Mouse (Mus musculus) heart, embryonic 15.5 days (tissue): ENCODE data around the gene Zfp810. TPM values are rescaled to one million over a fixed set of nuclear protein-coding genes. Genes with fewer than 3 reads are reported as not detected.

ENCODE experiments used
- ATAC-seq: fragments of 200-750 bp; cut with Nextera tagmentation; replicated peaks from 2 replicates; pipeline ENCODE4 v1.8.0; 2017; ENCODE audit warnings: low read depth, moderate TSS enrichment; ENCODE audit not compliant: insufficient number of reproducible peaks, insufficient read depth, low FRiP score
- H3K27ac ChIP-seq: fragments of 300-500 bp; sonication (generic); 2 replicates; pipeline ENCODE4 v1.5.1; 2015; ENCODE audit warnings: mild to moderate bottlenecking, inconsistent platforms
- H3K27me3 ChIP-seq: fragments of 300-500 bp; sonication (generic); 2 replicates; pipeline ENCODE4 v1.6.1; 2015; ENCODE audit warnings: inconsistent platforms
- H3K36me3 ChIP-seq: fragments of 300-500 bp; sonication (generic); 2 replicates; pipeline ENCODE4 v1.6.1; 2015; ENCODE audit warnings: mild to moderate bottlenecking, inconsistent platforms
- H3K4me1 ChIP-seq: fragments of 300-500 bp; sonication (generic); replicated peaks from 2 replicates; pipeline ENCODE4 v1.6.1; 2015; ENCODE audit warnings: inconsistent platforms
- H3K4me2 ChIP-seq: fragments of 300-500 bp; sonication (generic); 2 replicates; pipeline ENCODE4 v1.6.1; 2015; ENCODE audit warnings: inconsistent platforms, mild to moderate bottlenecking, moderate library complexity
- H3K4me3 ChIP-seq: fragments of 300-500 bp; sonication (generic); 2 replicates; pipeline ENCODE4 v1.5.1; 2015; ENCODE audit warnings: mild to moderate bottlenecking, inconsistent platforms
- H3K9ac ChIP-seq: fragments of 300-500 bp; sonication (generic); 2 replicates; pipeline ENCODE4 v1.6.1; 2015; ENCODE audit warnings: mild to moderate bottlenecking, inconsistent platforms
- H3K9me3 ChIP-seq: fragments of 300-500 bp; sonication (generic); replicated peaks from 2 replicates; pipeline ENCODE4 v1.6.1; 2016; ENCODE audit warnings: inconsistent platforms
- WGBS: fragments of 180-500 bp; shearing (Covaris S2); methylation state at CpG from one replicate; pipeline ENCODE4 v1.1.7; 2015; ENCODE audit warnings: mixed read lengths; 5-methylcytosine and 5-hydroxymethylcytosine counted together
- polyA plus RNA-seq: library from polyadenylated mRNA; unstranded; fragments of >200 nt; fragmentation: Nextera tagmentation; extraction: Ambion mirVana; gene quantifications from 2 replicates; pipeline ENCODE4 v1.2.1, GENCODE M21; 2015

The Zfp810 gene
- polyA plus RNA-seq, result 10.8 and 14.2 TPM in 2 replicates

DNA sequence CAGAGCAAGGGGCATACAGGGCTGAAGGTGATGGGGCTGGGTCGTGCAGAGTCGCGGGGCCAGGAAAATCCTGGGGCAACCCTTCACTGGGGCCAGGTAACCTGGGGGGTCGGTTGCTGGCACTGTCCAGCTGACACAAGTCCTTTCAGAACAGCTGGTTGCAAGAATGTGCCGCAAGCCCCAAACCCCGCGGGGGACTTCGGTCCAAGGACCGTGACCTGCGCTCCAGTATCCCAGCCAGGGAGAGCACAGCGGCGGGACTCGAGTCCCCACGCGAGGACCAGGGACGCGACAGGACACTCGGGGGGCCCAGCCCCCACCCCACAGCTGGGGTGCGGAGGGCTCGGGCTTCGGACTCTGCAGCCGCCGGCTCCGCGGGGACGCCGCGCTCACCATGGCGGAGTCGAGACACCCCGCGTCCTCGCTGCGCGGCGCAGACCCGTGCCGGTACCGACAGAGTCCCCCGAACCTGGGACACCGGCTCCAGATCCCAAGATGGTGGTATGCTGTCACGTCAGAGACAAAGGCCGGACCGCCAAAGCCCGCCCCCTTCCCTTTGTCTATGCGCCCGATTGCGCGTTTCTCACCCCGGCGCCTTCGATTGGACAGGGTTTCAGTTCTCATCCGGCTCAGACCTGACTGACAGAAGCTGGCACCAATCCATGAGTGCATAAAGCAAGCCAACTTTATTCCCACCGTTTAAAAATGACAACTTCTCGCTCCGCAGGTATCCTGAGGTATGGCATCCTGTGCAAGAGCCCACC, at the start of gene Zfp810:
Gene Zfp810, minus strand, starts transcription at position 493 of the 764 bp plus-strand sequence.
- peak within 1 kb of the TSS; percentile 76 for H3K27ac ChIP-seq
- H3K9me3 ChIP-seq, result no peaks in the 10 kb centered on the region; the same call in 1 of the 2 replicates
- H3K4me2 ChIP-seq, result peak within 1 kb of the TSS; percentile 84
- peak within 1 kb of the TSS; percentile 92 for H3K9ac ChIP-seq
- peak; percentile 99 for ATAC-seq
- H3K27me3 ChIP-seq, result no peaks in the 10 kb centered on the region
- under 1% methylated on average over 56 of the region's 56 CpGs for WGBS
- peaks cover 9% of the 10 kb centered on the region for H3K4me1 ChIP-seq
- H3K4me3 ChIP-seq, result peak within 1 kb of the TSS; percentile 88
- H3K36me3 ChIP-seq, result peaks cover 20% of the 10 kb centered on the region

DNA sequence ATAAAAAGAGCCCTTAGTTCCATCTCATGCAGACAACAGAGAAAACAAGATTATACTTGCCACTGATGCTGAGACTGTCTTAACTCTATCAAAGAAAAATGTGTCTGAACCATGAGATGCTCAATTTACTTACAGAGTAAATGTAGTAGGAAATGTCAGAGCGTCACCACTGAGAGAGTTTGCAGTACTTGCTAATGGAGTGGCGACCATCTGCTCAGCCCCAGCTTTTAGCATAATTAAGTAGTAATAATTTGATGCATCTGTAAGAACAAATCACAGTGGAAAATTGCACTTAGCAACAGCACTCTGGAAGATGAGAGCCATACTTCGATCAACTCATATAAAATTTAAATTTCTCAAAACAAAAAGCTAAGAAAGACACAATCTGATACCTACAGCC, 48.5 kb upstream of the Zfp810 start:
- no peaks in the 10 kb centered on the region for H3K9me3 ChIP-seq
- ATAC-seq, result no peak
- H3K27me3 ChIP-seq, result no peaks in the 10 kb centered on the region
- no peaks in the 10 kb centered on the region for H3K4me1 ChIP-seq
- H3K27ac ChIP-seq, result no peak overlapping the region
- H3K4me2 ChIP-seq, result no peak overlapping the region
- WGBS, result 96% methylated on average over 3 of the region's 3 CpGs
- H3K4me3 ChIP-seq, result no peak overlapping the region
- peaks cover 66% of the 10 kb centered on the region for H3K36me3 ChIP-seq
- H3K9ac ChIP-seq, result no peak overlapping the region

DNA sequence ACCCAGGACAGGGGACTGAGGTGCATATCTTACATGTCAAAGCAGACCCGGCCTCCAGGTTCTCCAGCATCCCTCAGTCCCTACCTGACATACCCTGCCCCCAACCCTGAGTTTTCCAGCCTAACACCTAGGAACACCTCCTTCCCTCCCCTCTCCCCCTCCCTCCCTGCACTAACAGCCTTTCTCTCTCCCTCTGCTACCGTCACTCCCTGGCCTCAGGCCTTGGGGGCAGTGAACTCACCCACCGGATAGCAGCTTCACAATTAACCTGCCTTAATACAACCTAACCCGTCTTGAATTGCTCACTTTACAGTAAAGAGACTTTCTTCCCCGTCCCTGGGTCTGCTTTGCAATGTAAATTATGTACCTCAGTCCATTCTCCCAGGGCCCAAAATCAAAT, 46.5 kb upstream of the Zfp810 start:
- H3K4me2 ChIP-seq, result no peak overlapping the region
- no peaks in the 10 kb centered on the region for H3K9me3 ChIP-seq
- peaks cover 53% of the 10 kb centered on the region for H3K36me3 ChIP-seq
- no peaks in the 10 kb centered on the region for H3K27me3 ChIP-seq
- no peaks in the 10 kb centered on the region for H3K4me1 ChIP-seq
- no peak overlapping the region for H3K27ac ChIP-seq
- no peak overlapping the region for H3K9ac ChIP-seq
- H3K4me3 ChIP-seq, result no peak overlapping the region
- 89% methylated on average over 5 of the region's 5 CpGs for WGBS
- no peak for ATAC-seq

DNA sequence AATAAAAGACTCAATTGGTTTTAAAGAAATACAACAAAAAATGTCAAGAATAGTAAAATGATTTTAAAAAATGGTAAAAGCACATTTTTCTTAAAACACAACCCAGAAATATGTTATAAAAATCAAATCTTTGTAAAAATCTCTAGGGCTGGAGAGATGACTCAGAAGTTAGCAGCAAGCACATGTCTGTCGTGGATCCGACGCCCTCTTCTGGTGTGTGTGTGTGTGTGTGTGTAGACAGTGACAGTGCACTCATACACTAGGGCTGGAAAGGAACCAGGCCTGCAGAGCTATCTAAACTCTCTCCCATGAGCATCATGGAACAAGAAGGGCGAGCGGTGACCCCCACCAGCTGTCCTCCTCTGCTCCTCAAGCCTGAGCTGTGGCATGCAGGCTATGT, 46.0 kb upstream of the Zfp810 start:
- H3K27me3 ChIP-seq, result no peaks in the 10 kb centered on the region
- no peak overlapping the region for H3K27ac ChIP-seq
- H3K4me3 ChIP-seq, result no peak overlapping the region
- no peak for ATAC-seq
- no peak overlapping the region for H3K4me2 ChIP-seq
- peaks cover 50% of the 10 kb centered on the region for H3K36me3 ChIP-seq
- no peaks in the 10 kb centered on the region for H3K9me3 ChIP-seq
- WGBS, result 90% methylated on average over 5 of the region's 5 CpGs
- no peak overlapping the region for H3K9ac ChIP-seq
- no peaks in the 10 kb centered on the region for H3K4me1 ChIP-seq

DNA sequence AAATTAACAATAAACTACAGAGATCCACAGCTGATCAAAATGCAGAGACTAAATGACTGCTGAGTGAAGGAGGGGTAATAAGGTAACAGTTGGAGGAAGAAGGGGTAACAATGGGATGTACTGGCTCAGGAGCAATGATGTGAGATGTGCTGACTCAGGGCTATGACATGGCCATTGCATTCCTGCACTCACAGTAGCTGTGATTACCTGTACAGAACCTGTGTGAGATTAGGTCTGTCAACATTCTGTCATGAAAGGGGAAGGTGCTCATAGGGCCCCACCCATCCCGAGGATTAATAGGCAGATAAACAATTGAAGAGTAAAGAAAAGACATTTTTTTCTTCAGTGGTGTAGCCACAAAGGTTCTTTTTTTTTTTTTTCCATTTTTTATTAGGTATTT, 32.9 kb upstream of the Zfp810 start:
- ATAC-seq, result no peak
- H3K4me1 ChIP-seq, result no peaks in the 10 kb centered on the region
- 88% methylated on average over 1 of the region's 1 CpGs for WGBS
- no peak overlapping the region for H3K4me2 ChIP-seq
- H3K9ac ChIP-seq, result no peak overlapping the region
- peaks cover 66% of the 10 kb centered on the region for H3K36me3 ChIP-seq
- no peaks in the 10 kb centered on the region for H3K27me3 ChIP-seq
- H3K27ac ChIP-seq, result no peak overlapping the region
- no peak overlapping the region for H3K4me3 ChIP-seq
- no peaks in the 10 kb centered on the region for H3K9me3 ChIP-seq

DNA sequence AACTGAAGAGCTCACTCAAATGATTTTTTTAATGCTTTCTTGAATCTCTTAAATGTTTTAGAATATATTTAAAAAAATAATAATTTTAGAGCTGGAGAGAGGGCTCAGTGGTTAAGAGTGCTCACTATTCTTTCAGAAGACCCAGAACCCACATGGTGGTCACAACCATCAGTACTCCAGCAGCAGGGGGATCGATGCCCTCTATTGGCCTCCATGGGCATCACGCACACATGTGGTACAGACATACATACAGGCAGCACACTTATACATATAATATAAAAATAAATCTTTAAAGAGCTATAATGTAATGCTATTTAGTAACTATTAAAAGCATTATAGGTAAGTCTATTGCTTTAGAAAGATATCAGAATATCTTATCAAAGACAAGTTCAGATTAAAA, 29.8 kb upstream of the Zfp810 start:
- H3K9ac ChIP-seq, result no peak overlapping the region
- H3K4me2 ChIP-seq, result no peak overlapping the region
- no peaks in the 10 kb centered on the region for H3K9me3 ChIP-seq
- H3K36me3 ChIP-seq, result peaks cover 69% of the 10 kb centered on the region
- 99% methylated on average over 2 of the region's 2 CpGs for WGBS
- no peak overlapping the region for H3K27ac ChIP-seq
- no peaks in the 10 kb centered on the region for H3K4me1 ChIP-seq
- H3K27me3 ChIP-seq, result no peaks in the 10 kb centered on the region
- no peak overlapping the region for H3K4me3 ChIP-seq
- no peak for ATAC-seq

DNA sequence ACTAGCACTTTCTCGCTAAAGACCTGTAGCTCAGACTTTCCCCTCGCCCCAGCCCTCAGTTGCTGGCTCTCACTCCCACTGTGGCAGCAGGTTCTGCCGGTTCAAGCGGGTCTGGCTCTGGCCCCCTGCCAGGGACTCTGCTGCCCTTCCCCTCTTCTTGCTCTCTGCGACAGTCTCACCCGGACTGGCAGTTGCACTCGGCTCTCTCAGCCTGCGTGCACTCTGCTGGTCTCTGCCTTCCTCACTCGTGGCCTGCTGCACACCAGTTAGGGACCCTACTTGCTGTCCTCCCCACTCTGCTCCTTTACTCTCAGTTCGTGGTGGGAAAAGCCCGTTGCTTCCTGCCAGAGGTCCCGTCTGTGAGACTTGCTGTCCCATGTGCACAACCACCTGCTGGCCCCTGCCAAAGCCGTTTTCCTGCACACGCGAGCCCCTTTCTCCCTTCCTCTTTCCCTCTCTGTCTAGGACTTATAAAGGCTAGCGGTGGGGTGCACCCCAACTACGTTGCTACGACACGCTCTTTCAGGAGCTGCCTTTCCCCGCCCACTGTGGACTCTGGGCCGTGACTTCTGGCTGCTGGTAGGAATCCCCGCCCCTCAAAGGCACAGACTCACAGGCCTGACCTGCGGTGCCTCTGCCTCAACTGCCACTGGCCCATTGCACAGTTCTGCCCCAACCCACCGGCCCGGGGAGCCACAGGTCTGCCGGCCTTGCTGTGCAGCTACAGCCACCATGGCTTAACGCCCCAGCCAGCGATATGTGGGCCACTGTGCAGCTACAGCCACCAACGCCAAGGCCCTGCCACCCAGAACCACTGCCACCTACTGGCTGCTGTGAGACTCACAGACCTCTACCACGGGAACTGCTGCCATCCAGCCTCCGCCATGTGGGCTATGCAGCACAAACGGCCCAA, 20.3 kb upstream of the Zfp810 start:
- Histone ChIP-seq H3K4me1 (peaks cover 11% of the 10 kb centered on the region), H3K4me2 (peak overlapping the region; percentile 83), H3K4me3 (peak overlapping the region; percentile 63), H3K36me3 (peaks cover 9% of the 10 kb centered on the region), H3K27ac (peak overlapping the region; percentile 81), H3K27me3 (no peaks in the 10 kb centered on the region), H3K9ac (peak overlapping the region; percentile 69), H3K9me3 (no peaks in the 10 kb centered on the region)
- ATAC-seq, result peak; percentile 86
- under 1% methylated on average over 32 of the region's 32 CpGs for WGBS

DNA sequence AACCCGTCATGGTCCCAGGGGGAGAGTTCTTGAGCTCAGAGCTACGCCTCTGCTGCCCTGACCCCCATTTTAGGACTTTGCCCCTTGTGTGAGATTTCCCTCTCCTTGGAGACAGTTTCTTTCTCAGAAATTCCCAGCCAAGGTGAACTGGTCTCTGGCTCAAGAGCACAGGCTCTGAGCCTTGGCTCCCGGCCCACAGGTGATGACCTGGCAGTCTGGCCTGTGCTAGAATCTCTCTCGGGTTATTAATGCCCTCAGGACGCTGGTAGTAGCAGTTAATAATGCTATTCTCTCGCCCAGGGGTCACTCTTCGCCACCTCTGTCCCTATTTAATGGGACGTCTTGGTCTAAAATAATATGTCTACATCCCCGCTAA, 19.6 kb upstream of the Zfp810 start:
- Histone ChIP-seq H3K9me3 (no peaks in the 10 kb centered on the region), H3K4me1 (peaks cover 11% of the 10 kb centered on the region), H3K36me3 (peaks cover 4% of the 10 kb centered on the region; the same call in 1 of the 2 replicates), H3K9ac (peak overlapping the region; percentile 69), H3K27me3 (no peaks in the 10 kb centered on the region), H3K4me3 (peak overlapping the region; percentile 63), H3K27ac (peak overlapping the region; percentile 81), H3K4me2 (peak overlapping the region; percentile 83)
- no peak for ATAC-seq
- WGBS, result 18% methylated on average over 9 of the region's 9 CpGs

DNA sequence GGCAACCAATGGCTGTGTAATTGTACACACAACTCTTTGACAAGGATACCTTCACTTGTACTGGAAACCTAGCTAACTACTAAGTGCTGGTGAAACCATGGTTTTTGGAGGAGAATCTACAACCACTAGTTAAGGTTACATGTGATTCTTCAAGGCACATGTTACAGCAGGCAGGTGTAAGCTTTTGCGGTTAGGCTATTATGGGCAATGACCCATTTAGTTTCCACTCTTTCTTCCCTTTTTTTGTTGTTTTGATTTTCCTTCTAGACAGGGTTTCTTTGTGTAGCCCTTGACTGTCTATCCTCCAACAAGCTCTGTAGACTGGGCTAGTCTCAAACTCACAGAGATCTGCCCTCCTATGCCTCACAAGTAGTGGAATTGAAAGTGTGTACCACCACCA, 17.1 kb upstream of the Zfp810 start:
- ATAC-seq, result no peak
- Histone ChIP-seq H3K4me3 (no peak overlapping the region), H3K9me3 (no peaks in the 10 kb centered on the region), H3K27me3 (no peaks in the 10 kb centered on the region), H3K9ac (no peak overlapping the region), H3K27ac (no peak overlapping the region), H3K36me3 (no peaks in the 10 kb centered on the region), H3K4me2 (no peak overlapping the region), H3K4me1 (peaks cover 11% of the 10 kb centered on the region)
- WGBS, result 97% methylated on average over 1 of the region's 1 CpGs

DNA sequence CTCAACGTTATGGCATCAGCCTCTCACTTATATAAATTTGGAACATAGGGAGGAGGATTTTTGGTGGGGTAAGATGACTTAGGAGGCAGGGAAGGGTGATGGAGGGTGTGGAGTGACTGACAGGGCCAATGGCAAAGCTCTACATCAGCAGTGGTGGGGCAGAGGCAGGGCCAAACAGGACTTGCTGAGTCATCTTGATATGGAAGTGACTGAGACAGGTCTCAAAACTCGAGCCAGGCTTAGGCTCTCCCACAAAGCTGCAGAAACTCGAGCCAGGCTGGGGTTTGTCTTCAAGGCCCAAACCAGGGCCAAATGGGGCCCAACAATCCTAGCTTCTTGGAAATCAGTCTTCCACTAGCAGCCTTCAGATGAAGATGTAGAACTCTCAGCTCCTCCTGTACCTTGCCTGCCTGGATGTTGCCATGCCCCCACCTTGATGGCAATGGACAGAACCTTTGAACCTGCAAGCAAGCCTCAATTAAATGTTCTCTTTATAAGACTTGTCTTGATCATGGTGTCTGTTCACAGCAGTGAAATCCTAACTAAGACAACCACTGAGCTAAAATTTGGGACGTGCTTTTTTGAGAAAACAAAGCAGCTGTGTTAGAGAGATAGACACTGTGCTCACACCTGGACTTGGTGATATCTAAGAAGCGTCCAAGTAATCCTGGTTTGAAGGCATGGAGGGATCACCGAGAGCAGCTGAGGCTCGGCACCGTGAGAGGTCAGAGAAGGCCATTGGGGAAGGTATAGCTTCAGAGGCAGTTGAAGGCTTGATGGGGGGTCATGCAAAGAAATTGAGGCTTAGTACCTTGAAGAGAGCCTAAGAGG, 15.1 kb upstream of the Zfp810 start:
- no peaks in the 10 kb centered on the region for H3K36me3 ChIP-seq
- no peak overlapping the region for H3K9ac ChIP-seq
- no peak overlapping the region for H3K4me2 ChIP-seq
- WGBS, result 67% methylated on average over 8 of the region's 8 CpGs
- no peaks in the 10 kb centered on the region; the same call in 1 of the 2 replicates for H3K9me3 ChIP-seq
- ATAC-seq, result no peak
- H3K4me3 ChIP-seq, result no peak overlapping the region
- no peak overlapping the region for H3K27ac ChIP-seq
- no peaks in the 10 kb centered on the region for H3K27me3 ChIP-seq
- H3K4me1 ChIP-seq, result peaks cover 10% of the 10 kb centered on the region

DNA sequence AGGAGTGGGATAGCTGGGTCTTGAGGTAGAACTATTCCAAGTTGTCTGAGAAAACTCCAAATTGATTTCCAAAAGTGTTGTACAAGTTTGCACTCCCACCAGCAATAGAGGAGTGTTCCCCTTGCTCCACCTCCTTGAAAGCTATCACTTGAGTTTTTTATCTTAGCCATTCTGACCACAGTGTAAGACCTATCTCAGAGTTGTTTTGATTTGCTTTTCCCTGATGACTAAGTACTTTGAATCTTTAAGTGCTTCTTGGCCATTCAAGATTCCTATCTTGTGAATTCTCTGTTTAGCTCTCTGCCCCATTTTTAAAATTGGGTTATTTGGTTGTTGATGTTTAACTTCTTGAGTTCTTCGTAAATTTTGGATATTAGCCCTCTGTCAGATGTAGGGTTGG, 11.7 kb upstream of the Zfp810 start:
- no peak for ATAC-seq
- Histone ChIP-seq H3K27ac (no peak overlapping the region), H3K36me3 (no peaks in the 10 kb centered on the region), H3K9ac (no peak overlapping the region), H3K4me3 (no peak overlapping the region), H3K9me3 (no peaks in the 10 kb centered on the region; the same call in 1 of the 2 replicates), H3K4me2 (no peak overlapping the region), H3K27me3 (no peaks in the 10 kb centered on the region), H3K4me1 (no peaks in the 10 kb centered on the region)
- 92% methylated on average over 1 of the region's 1 CpGs for WGBS
